Mouse (Mus musculus) T-cell, adult 2 months (primary cell): ENCODE measurements at regions not wholly inside any gene's neighbourhood (a gene's known extent, or its start where the extent isn't known, plus 50 kb on each side); places are given as distances from the start of the nearest gene placed in this dataset.

ENCODE experiments used
- DNase-seq: peaks from one replicate; pipeline ENCODE4 v3.0.0; 2022; ENCODE audit warnings: low spot score

DNA sequence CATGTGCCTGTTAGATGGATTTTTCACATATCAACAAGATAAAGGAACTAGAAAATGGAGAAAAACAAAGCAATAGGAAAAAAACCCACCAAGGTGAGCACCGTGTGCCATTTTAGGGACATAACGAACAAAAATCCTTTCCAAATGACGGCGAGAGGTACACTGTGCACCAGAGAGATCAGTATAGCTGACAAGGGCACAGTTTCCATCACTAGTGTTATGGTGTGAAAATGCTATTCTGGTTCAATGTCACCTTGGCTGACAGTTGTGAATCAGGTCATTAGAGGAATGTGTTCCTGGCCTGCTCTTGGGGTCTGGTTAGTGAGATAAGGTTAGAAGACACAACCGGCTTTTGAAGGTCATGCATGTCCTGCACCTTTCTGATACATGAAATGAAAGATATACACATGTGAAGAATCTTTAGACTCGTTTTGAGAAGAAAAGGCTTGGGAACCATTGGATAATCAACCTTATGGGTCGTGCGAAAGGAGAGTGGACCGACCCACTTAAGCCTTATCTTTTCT is 76.5 kb upstream of the P2ry1 start:
- no peak for DNase-seq

DNA sequence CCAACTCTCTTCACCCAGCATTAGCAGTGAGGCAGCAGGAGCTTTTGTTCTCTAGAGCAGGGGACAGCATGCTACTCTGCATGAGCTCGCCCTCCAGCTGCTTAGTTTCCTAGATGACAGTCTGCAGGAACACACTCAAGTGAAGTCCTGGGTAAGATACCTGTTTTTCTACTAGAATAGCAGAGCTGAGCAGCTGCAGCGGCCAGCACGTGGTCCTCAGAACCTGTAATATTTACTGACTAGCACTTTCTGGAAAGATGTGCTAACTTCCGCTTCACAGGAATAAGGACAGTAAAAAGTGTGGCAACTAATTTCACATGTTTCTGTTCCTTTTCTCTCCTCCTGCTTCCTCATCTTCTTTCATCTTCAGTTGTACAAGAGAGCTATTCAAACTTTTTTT is 73.7 kb upstream of the P2ry1 start:
- DNase-seq: no peak

GRCm38 (mm10) chr3:60934492-60934891 is 68.1 kb upstream of the P2ry1 start:
- DNase-seq: no peak

- DNase-seq: no peak
Measured at GRCm38 (mm10) chr3:60941451-60941850, 61.1 kb upstream of the P2ry1 start.

GRCm38 (mm10) chr3:60948897-60949296 is 53.7 kb upstream of the P2ry1 start:
- DNase-seq: no peak
